Mouse (Mus musculus): ENCODE measurements at regions not wholly inside any gene's neighbourhood (a gene's known extent, or its start where the extent isn't known, plus 50 kb on each side); places are given as distances from the start of the nearest gene placed in this dataset.

DNA sequence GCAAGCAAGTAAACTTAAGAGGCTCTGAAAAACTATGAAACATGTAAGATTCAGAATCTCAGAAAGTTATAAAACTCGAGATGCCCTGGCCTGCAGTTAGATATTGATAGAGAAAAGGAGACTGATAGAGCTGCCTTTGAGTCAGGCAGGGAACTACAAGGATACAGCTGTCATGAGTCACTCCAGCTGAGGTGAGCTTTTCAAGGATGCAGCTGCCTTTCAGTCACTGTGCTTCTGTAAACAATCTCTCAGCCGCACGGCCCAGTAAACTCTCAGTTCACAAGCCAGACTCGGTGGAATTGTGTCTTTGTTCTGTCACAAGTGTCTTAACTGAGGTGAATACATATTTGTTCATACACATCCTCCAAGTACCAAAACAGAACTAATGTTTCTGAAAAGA, 334.9 kb upstream of the Rsrc1 start:
- peak; percentile 7 for DNase-seq (ENCODE audit: low read depth, low spot score)

DNA sequence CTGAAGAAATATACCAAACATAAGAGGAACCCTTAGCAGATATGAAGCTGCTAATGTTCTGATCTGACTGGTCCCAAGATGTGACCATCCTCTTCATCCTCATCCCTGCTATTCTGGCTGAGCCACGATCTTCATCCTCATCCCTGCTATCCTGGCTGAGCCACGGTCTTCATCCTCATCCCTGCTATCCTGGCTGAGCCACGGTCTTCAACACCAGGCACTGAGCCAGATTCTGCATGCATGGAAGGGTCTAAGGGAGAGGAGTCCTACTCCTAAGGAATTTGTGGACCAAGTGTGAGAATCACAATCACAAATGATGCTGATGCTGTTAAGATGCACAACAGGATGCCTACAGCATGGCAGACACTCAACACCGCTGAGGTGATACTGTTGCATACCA, 331.9 kb upstream of the Rsrc1 start:
- no peak for DNase-seq (ENCODE audit: low read depth, low spot score)

DNA sequence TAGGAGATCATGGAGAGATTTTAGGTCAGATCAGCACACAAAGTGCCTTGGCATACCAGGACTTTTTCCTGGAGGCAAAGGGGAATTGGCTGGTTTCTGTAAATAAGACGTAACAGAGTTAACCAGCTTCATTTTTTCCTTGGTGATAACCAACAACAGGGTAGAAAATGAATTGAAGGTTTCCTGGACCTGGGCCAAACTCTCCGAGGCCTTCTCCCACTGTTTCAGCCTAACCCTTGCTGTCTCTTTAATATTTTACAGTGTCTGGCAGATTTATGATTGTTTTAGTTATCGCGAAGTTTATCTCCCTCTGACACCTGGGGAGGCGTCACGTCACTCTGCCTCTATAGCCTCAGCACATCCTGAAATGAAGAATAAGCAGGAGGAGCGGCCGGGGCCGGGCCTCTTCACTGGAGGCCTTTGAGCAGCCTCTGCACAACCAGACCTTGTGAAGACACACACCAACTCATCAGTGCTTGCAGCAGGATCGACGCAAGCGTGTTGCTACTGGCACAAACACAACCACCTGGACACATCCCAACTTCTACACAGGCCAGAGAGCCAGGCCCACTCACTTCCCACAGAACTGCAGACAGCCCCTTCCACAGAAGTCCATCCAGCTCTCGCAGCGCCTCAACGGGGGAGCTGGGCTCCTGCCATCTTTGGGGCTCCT, 331.0 kb upstream of the Rsrc1 start:
- peak; percentile 39 for DNase-seq (ENCODE audit: low read depth, low spot score)

DNA sequence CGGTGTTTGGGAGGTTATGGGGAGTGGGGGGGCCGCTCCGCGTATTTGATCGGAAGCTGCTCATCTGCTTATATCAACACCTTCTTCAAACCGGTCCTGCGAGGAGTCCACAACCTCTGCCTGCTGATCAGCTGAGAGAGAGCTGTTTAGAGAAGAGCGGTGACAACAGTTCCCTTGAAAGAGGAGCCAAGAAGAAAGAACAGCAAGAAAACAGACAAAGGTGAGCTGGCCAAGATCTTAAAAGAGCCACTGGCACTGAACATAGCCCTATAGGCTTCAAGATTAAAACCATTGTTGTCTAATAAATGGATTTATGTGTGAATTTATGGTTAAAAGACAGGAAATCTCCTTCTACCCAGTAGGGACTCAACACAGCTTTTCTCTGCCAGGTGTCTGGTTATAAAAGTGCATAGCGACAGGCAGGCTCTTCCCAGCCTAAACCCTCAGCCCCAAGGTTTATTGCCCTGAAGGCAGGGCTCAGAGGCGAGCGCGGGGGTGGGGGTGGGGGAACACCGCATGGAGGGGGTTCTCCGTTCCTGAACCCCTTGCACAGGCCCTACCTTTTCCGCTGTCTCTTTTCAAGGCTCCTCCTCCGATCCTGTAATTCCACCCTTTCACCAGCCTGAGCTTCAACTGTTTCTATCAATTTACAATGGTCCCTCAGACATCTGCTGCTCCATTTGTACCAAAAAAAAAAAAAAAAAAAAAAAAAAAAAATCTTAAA, 330.3 kb upstream of the Rsrc1 start:
- peak; percentile 8 for DNase-seq (ENCODE audit: low read depth, low spot score)

DNA sequence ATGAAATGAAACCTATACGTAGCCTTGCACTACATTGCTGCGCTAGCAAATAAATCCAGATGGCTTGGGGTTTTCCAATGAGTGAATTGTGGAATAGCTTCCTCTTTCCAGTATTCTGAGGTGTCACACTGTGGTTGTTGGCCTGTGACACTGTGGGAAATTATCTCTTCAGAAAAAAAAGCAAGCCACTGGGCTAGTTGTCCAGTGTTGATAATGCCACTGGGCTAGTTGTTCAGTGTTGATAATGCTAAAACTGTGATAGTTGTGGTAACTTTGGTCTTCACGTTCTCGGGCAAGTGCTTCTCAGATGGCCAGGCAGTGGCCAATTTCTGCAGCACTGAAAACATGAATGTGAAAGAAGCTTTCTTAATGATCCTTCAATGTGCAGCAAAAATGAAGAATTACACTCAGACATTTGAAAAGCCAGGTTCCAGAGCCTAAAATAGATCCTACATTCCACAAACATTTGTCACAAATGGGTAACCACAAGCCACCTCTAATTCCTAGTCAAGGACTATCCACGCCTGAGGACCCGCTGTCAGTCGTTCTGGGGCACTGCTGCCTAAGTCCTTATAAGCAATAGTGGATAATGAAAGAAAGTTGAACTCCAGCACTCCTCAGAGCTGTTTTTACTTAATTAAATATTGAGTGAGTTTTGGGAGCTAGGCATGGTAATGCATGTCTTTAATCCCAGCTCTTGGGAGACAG, 328.9 kb upstream of the Rsrc1 start:
- DNase-seq (ENCODE audit: low read depth, low spot score): no peak

DNA sequence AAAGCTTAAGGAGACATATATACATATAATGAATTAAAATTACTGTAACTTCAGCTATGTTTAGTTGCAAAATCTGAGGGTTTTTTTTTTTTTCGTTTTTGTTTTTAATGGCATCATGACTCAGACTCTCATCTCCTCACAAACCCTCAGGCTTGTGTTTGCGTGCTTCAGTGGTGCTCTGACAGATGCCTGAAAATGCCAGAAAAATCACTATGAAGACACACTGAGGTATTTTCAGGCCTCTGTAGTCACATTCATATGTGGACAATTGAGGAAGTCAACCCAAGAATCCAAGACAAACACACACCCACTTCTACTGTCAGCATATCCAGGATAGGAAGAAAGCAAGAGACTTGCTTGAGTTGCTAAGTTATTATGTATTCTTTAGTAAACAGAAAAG, 327.2 kb upstream of the Rsrc1 start:
- DNase-seq (ENCODE audit: low read depth, low spot score): peak; percentile 10

- DNase-seq (ENCODE audit: low read depth, low spot score): no peak
Observed at GRCm38 (mm10) chr3:66654860-66655259, 326.3 kb upstream of the Rsrc1 start.

GRCm38 (mm10) chr3:66656458-66656857, 324.7 kb upstream of the Rsrc1 start:
- DNase-seq (ENCODE audit: low read depth, low spot score): no peak

DNA sequence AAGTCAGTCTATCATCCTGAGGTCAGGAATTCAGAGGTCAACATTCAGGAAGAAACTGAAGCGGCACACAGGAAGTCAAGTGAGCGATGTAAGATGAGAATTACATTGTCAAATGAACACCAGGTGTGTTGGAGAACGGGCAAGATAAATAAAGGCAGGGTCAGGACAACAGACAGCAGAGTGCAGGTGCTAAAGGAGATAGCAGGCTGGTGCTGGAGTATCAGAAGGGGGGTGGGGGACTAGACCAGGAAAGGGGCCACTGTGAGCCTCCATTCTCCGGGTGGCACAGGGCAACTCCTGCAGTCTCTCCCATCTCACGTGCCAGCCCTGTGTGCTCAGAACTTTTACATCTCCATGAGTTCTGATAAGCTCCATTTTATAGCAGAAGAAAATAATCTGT, 320.6 kb upstream of the Rsrc1 start:
- no peak for DNase-seq (ENCODE audit: low read depth, low spot score)

GRCm38 (mm10) chr3:66661826-66662618, 319.2 kb upstream of the Rsrc1 start:
- no peak for DNase-seq (ENCODE audit: low read depth, low spot score)

DNA sequence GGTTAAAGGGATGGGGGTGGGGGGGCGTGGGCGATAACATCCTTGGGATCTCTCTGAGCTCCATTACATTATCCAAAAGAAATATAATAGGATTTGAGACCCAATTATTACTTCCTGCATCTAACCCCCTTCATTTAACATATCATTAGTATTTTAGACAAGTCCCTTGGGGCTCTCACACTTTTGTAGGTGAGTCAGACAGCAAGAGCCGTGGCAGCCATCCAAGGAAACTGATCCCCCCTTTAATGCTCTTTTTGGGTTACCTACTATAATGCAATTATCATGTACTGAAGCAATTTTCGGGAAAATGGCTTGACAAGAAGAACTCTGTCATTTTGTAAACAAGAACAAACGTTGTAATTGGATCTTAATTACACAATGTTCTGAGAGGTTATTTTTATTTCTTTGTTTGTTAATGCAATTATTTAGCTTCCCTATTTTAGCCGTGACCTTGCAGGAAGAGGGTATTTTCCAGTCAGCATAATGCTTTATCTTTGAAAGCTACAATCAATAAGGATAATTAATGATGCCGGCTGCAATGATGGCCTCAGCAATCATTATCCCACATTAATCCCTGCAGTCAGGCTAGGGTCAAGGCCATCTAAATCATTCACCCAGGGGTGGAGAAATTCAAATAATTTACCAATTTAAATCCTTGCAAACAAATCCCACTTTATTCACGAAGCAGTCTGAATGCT, 297.5 kb upstream of the Rsrc1 start:
- DNase-seq (ENCODE audit: low read depth, low spot score): no peak

- no peak for DNase-seq (ENCODE audit: low read depth, low spot score)
Observed at GRCm38 (mm10) chr3:66684287-66684903, 296.8 kb upstream of the Rsrc1 start.

DNA sequence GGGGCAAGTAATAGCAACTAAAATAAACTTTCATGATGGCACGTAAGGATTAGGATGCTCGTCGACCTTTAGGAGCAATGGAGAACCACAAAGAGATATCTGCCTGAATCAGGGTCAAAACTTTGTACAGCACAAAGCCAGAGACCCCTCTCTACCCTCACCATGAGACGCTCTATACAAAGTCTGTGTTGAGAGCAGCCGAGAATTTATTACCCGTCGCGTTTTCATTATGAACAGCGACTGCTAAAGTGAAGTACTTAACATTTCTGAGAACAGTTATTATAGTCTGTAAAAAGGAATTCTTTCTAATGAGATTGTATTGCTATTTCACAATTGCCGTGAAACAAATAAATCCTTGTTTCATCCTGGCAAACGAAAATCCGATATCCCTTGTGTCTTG, 296.1 kb upstream of the Rsrc1 start:
- DNase-seq (ENCODE audit: low read depth, low spot score): no peak

- no peak for DNase-seq (ENCODE audit: low read depth, low spot score)
Observed at GRCm38 (mm10) chr3:66687126-66687525, 294.1 kb upstream of the Rsrc1 start.

- no peak for DNase-seq (ENCODE audit: low read depth, low spot score)
Observed at GRCm38 (mm10) chr3:66690906-66691522, 290.2 kb upstream of the Rsrc1 start.

GRCm38 (mm10) chr3:66695125-66695524, 286.1 kb upstream of the Rsrc1 start:
- DNase-seq (ENCODE audit: low read depth, low spot score): no peak

GRCm38 (mm10) chr3:66695661-66696253, 285.4 kb upstream of the Rsrc1 start:
- no peak for DNase-seq (ENCODE audit: low read depth, low spot score)

DNA sequence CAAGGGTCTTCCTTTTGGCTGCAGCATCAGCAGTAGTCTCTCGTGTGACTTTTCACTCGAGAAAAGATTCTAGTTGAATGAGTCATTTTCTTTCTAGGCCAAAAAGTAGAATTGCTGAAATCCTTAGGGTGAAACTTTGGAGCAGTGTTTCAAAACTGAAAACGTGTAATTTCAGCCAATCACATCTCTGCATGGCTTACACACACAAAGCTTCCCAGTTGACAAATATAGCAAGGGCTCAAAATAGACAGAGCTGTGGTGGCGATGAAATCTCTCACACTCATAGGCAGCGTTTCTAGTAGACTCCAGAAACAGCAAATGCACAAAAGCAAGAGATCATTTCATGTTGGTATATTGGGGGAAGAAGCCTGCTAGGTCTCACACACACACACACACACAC, 283.1 kb upstream of the Rsrc1 start:
- peak; percentile 76 for DNase-seq (ENCODE audit: low read depth, low spot score)

GRCm38 (mm10) chr3:66705766-66706165, 275.4 kb upstream of the Rsrc1 start:
- DNase-seq (ENCODE audit: low read depth, low spot score): no peak

- DNase-seq (ENCODE audit: low read depth, low spot score): no peak
Observed at GRCm38 (mm10) chr3:66735468-66735867, 245.7 kb upstream of the Rsrc1 start.
